Mouse (Mus musculus) regulatory T cell (primary cell): ENCODE measurements at regions not wholly inside any gene's neighbourhood (a gene's known extent, or its start where the extent isn't known, plus 50 kb on each side); places are given as distances from the start of the nearest gene placed in this dataset.

Source experiments
- in situ Hi-C: fragments of 300-600 bp; cut with MboI, MseI; formaldehyde crosslinking; loops from one replicate; pipeline ENCODE4 v1.15.1; 2025; ENCODE audit warnings: high pct_unique_total_duplicates

DNA sequence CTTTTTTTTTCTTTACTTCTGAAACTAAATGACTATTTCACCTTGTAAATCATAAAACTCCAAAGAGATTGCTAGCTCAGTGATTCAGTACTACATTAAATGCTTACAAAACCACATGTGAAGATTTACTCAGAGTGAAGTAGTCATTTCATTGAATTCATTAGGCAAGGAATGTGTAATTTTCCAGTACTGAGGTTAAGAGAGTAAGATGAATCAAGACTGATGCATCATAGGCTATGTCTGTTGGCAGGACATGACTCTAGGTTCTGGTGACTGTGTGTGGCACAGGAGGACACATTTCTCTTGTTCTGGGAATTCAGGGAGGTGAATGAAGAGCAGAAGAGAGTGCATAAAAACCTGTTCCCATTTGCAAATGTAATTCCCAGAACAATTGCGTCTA lies 741.7 kb downstream of the Slitrk6 start:
- in situ Hi-C loops: no loop called here

DNA sequence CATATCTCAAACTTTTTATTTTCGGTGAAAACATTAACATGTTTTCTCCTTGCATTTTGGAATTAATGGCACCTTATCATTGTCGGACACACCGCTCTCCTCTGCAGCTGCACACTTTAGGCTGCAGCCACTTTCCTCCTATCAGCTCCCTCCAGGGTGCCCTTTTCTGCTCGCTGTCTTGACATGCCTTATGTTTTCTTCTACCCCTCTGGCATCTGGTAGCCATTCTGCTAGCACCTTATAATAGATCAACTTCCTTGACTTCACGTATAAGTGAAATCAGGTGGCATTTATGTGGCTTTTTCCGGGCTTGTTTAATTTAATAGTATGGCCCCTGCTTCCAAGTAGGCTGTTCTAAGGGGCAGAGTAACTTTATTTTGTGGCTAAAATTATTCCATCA lies 747.8 kb downstream of the Slitrk6 start:
- in situ Hi-C loops: no loop called here

DNA sequence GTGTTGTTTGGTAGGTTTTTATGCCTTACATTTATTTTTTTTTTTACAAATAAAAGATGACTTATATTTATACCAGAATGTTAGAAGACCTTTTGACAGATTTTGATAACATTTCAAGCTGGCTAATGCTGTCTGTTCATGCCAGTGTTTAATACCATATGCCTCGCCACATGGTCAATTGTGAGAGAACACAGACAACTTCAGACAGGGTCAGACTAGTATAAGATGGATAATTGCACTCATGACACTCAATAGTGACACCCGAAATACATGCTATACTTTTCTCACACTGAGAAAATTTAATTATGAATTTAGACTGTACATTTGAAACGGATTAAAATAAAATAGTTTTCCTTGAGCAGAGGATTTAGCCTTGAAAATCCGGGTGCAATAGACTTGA lies 769.9 kb downstream of the Slitrk6 start:
- in situ Hi-C loops: no loop called here

DNA sequence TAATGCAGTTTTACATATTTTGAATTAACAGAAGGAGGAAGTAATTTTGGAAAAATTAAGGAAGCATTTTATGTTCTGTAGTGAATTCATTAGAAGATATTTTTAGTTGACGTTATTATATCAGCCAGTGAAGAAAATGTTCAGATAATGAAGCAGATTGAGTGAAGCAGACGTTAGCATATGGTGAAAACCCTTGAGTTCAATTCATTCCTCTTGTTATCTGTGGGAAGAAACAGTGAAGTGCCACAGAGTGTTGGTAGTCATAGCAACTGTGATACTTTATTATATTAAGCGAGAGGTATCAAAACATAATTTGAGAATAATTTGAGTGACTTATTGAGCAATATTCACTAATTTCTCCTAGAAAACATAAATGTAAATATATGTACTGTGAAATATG lies 796.9 kb downstream of the Slitrk6 start:
- in situ Hi-C loops: no loop called here

DNA sequence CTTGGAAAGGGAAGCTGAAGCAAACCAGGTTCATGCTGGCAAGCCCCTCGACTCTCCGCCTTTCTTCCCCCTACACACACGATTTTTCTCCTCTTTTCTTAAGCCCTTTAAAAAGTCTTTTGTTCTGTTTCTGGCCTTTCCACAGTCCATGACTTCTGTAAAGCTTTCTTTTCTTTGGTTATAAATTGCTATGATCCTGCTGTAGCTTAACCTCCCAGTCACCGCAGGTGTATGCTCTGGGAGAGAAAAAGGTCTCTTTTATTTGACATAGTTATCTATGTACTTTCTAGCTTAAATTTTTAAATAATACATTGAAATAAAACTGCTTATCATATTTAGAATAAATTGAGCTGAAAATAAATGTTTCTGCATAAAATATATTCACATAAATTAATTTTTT lies 813.0 kb downstream of the Slitrk6 start:
- in situ Hi-C loops: no loop called here

DNA sequence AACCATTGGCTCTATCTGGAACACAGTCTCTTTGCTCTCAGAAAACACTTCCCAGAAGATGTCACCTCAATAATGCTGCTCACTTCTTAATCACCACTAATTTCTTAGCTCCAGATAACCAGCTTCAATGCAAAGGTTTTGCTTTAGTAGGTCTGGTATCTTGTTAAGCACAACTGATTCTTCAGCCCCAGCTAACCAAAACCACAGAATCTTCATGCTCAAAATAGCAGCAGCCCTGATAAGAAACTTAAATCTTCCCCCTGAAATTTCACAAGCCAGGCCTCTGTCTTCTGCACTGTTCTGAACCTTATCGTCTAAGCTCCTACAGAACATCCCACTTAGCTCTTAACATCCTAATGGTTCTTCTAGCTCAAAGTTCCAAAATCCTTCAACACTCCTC lies 813.8 kb downstream of the Slitrk6 start:
- in situ Hi-C loops: no loop called here

DNA sequence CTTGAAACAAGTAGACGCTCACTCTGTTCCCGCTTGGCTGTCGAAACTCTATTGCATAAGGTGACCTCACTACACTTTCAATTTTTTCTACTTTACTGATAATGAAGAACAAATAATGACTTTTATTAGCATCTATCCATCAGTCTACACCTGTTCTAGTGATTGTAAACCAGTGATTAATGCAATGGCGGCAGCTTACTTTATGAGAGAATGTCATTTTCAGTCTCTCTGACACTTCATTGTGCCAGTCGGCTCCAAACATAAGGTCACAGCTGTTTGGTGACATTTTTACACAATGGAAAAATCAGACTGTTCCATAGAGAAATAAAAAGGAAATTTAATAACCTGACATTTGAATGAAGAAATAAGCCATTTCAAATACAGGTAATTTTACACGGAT lies 817.5 kb downstream of the Slitrk6 start:
- in situ Hi-C loops: no loop called here

DNA sequence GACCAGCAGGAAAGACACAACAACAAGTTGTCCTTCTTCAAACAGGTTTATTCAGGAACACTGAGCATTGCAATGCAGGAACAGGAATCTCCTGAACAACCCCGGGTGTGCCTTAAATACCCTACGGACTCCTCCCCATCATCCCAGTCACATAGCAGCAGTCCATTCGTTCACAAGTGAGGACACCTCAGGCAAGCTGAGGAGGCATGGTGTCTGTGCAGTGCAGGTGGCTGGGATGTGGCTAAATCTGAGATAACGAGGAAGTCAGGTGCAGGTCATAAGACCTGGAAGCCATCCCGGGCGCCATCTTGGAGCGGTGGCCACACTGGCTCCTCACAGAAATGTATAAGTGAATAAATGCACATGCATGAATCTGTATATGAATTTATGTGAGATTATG lies 826.0 kb downstream of the Slitrk6 start:
- in situ Hi-C loops: no loop called here

DNA sequence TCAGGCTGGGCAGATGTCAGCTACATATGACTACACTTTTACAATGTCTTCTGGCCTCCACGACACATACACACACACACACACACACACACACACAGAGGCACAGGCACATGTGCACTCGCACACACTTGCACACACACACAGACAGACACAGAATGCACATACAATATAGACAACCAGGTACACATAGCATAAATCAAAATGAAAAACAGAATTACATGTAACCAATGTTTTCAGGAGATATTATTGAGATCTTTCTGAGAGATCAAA lies 863.1 kb downstream of the Slitrk6 start:
- in situ Hi-C loops: no loop called here

DNA sequence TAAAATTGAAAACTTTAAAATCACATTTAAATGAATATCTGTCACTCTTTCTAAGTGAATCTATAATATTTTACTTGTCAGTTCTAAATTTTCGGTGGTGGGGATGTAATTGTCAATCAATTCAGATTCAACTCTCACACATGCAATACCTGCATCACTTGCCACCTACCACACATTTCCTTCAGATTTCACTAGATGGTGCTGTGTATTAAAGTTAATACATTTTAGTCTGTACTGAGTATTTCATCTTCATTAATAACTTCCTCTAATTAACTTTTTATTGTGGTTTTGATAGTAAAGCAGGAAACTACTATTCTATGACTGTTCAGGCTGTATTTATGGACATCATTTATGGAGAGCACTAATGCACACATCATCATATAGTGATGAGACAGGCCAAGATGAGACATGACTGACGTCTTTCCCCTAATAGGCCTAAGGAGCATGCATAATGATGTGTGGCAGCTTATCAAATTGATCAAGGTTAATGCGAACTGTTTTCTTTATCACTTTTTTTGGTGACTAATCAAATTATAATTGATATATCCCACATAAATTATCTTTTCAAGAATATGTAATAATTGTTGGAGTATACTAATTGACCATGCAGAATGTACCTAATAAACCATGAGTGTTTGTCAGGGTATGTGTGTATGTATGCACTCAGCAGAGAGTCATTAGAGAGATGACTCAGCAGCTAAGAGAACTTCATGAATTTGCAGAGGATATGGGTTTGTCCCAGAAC lies 863.6 kb downstream of the Slitrk6 start:
- in situ Hi-C loops: no loop called here

DNA sequence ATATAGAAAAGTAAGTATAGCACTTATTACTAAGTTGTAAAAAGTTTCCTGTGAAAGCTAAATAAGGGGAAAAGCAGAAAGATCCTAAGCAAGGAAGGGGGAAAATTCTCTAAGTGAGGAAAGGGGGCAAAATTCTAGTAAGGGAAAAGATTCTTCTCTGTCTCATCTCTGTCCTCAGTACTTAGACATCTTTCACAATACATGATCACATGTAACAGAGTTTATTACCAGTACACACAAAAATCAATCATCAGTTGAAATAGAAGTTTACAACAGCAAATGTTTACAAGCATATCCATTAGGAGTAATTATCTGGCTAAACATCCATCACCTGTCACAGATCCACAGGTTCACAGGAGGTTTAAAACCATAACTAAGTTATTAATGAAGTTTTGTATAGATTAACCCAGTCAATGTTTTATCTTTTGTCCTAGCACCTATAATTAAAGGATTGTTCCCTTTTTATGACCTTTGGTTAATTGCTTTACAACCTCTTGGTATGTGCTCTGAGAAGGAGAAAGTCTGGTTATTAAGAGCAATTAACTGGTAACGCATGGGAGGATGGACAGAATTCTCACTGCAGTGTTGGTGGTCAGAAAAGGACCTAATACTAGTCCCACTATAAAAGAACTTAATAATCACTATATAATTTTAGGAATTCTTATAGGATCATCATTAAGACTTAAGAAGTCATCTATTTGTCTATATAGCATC lies 877.8 kb downstream of the Slitrk6 start:
- in situ Hi-C loops: loop anchor here (10.0 kb wide), 1 partner anchor 888 kb away; no protein-coding TSS in a partner anchor

DNA sequence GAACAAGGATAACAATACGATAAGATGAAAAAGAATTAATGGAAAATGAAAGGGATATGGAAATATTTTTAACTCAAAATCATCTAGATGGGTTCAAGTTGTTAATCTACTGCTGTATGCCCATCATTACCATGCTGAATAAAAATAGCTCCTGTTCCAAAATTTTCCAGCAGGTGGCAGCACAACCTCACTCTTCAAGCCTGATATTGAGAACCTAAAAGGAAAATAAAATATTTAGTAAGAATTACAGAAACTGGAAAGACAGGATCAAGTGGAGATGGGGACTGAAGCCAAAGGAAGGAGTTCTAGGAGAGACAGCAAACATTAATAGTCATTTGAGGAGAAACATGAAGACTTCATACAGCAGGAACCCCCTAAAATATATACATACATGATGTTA lies 880.7 kb downstream of the Slitrk6 start:
- in situ Hi-C loops: loop anchor here (10.0 kb wide), 1 partner anchor 891 kb away; no protein-coding TSS in a partner anchor

DNA sequence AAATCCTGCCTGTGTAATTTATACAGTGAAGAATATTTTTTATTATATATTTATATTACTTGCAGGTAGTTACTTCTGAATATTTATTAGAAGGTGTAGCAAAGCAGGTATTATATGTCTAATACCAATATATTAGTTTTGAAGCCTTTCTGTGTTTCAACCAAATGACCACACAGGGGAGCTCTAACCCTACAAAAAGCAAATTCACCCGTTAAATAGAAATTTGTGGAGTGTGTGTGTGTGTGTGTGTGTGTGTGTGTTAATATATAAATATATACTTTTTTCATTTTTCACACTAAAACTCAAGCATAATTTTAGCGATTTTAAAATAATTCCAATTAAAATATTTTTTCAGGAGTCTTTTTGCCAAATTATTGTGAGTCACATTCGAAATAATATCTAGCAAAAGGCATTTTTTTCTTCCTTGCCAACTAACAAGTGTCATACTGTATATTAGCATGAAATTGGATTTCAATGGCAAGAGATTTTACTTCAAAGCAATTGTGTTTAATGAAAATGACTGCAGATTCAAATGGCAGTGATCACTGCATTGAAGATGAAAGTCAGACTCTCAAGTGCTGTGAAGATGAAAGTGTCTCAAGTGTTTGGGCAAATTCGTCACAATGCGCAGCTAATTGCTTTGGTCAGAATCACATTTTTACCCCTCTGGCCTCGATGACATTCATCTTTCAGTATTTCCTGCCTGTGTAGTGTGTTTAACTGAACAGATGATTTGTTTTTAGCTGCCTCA lies 914.4 kb downstream of the Slitrk6 start:
- in situ Hi-C loops: no loop called here

DNA sequence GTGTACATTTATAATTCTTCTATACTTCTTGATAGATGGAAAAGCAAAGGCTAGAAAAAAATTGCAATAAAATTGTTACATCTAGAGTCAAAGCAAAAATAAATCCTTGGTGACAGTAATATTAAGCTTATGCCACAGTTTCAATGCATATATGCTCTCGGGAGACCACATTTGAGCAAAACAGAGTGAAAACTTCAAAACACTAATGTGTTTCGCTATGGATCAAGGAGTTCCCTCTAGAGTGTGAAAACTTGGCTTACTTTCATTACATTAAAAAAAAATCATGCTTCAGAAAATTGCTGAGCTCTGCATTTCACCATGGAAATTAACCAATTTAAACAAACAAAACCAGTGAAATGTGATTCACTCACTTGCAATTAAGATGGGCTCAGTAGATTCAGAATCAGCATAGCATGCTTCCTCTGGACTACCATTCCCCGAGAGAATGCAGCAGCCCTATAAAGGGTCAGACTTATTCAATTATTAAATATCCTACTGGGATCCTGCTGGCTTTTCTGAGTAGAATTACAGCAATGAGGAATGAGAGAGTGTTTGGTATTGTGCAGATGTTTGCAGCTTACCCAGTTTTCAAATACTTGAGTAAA lies 888.7 kb upstream of the Slitrk1 start:
- in situ Hi-C loops: no loop called here

DNA sequence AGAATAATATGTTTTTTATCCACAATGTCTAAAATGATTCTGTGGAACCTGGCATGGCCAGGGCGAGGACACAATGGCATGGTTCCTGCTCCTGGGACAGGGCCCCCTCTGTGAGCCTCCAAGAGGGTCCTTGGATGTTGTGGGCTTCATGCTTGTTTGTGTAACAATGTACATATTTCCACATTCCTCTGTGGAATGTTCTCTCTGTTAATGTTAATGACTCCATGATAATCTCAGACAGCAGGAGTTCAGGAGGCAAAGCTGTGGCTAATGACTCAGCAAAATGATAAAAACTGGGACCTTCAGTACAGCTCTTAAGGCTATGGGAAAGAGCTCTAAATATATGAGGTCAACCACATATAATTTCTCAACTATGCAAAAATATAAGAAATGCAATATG lies 858.3 kb upstream of the Slitrk1 start:
- in situ Hi-C loops: loop anchor here (10.0 kb wide), 1 partner anchor 517 kb away; no protein-coding TSS in a partner anchor

DNA sequence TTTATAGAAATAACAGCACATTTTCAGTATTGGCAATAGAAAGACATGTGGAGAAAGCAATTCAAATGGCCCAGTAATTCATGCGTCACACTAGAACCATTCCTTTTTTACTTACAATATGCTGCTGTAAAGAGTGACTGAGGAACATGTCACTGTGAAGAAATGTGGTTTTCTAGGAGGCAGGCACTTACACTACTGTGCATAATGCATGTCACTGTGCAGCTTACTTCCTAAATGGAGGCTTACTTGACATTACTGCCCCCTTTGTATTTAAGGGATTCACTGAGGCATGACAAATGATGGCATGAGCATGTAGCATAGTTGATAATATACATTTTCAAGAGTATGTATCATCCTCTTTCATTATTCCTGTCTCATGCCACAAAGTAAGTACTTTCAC lies 846.9 kb upstream of the Slitrk1 start:
- in situ Hi-C loops: no loop called here
